Comparison of ENCODE assay signal across 16 mouse cellular contexts in the genomic region with DNA sequence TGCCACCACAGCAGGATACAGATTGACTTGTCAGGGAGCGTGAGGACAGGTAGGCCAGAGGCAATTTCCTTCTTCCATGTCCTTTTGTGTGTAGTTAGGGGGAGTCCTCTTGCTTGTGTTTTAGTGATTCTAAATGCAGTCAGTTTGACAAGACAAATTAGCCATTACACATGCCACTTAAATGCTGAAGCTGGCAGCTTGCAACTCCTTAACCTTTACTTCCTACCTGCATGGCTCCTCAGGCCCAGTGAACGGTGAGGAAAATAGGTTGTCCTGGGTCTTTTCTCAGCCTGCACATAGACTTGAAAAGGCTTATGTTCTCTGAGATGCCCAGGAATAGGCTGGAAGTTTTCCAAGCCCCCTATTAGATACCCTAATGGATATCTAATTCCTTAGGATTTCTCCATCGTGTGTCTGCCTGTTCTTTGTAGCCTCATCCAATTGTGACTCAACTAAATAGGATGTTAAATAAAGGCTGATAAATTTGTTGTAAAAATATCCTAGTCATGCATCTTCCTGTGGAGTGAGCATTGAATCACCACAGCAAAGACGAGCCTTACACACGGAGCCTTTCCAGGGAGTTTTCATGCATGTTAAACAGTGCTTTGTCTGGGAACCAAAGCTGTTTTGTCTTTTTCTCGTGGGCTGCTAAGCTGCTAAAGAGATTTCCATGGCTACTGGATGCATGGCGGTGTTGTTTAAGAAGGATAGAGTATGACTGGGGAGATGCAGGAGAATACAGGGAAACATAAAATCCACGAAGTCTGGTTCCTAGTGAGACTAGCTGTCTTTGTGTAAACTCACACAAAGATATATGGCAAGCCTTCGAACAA. TPM values are rescaled to one million over a fixed set of nuclear protein-coding genes. Genes with fewer than 3 reads are reported as not detected.
DNase-seq lines count a peak whose midpoint lies in the region; ATAC-seq and TF ChIP-seq lines count a peak whose summit lies in the region.
"Had no signal": no experiment of that assay in that cellular context is flagged by ENCODE, and none has a peak within 500 bp of the region (broad histone marks: within the 10 kb centered on the region; RNA-seq: fewer than 3 reads in every experiment).

No protein-coding gene starts in this region.

- DNase-seq in forebrain, embryonic 10.5 days (ENCODE audit: extremely low spot score, low spot score), result no peak
- DNase-seq in forebrain, postnatal 0 days, result peak; percentile 54
- DNase-seq in mesoderm, embryonic 11.5 days (ENCODE audit: low read depth, low spot score), result peak; percentile 59
- DNase-seq in stomach, postnatal 0 days (ENCODE audit: low spot score), result no peak
- no peak for DNase-seq in thymus, postnatal 25 days
- DNase-seq in left cerebral cortex, postnatal 36 days (ENCODE audit: low spot score in 2 of 2), result no peak
- DNase-seq in cerebellum, adult 18-20 months, result no peak
- DNase-seq: adrenal gland, adult 8-10 months; cerebellum, adult 9-10 months; lung, embryonic 14.5 days; right cerebral cortex, postnatal 4 days had no signal

- H3K9me3 ChIP-seq in forebrain, embryonic 10.5 days, result no peaks in the 10 kb centered on the region
- no peaks in the 10 kb centered on the region for H3K9me3 ChIP-seq in forebrain, postnatal 0 days (ENCODE audit: low read length)
- H3K9me3 ChIP-seq in neural tube, embryonic 12.5 days, result no peaks in the 10 kb centered on the region
- H3K9me3 ChIP-seq in stomach, postnatal 0 days (ENCODE audit: control insufficient read depth, low read length), result no peaks in the 10 kb centered on the region
- H3K9me3 ChIP-seq: G1E had no signal

- H3K4me1 ChIP-seq in forebrain, embryonic 10.5 days, result peaks cover 24% of the 10 kb centered on the region
- H3K4me1 ChIP-seq in forebrain, postnatal 0 days (ENCODE audit: insufficient read depth), result peaks cover 6% of the 10 kb centered on the region; the same call in 1 of the 2 replicates
- no peaks in the 10 kb centered on the region for H3K4me1 ChIP-seq in neural tube, embryonic 12.5 days
- H3K4me1 ChIP-seq in stomach, postnatal 0 days (replicated peaks; ENCODE audit: control insufficient read depth, insufficient read depth), result no peaks in the 10 kb centered on the region

- H3K27ac ChIP-seq in forebrain, embryonic 10.5 days, result peak overlapping the region; percentile 63
- 0 out of 2 replicates have a peak overlapping the region, but pooled peaks have one; percentile 4 for H3K27ac ChIP-seq in forebrain, postnatal 0 days (ENCODE audit: low read depth, low read length)
- no peak overlapping the region for H3K27ac ChIP-seq in neural tube, embryonic 12.5 days
- H3K27ac ChIP-seq in stomach, postnatal 0 days (replicated peaks), result no peak overlapping the region
- H3K27ac ChIP-seq: layer of hippocampus, adult 2 months had no signal

- no peaks in the 10 kb centered on the region for H3K36me3 ChIP-seq in forebrain, embryonic 10.5 days (replicated peaks)
- no peaks in the 10 kb centered on the region for H3K36me3 ChIP-seq in forebrain, postnatal 0 days (ENCODE audit: insufficient read depth)
- H3K36me3 ChIP-seq in neural tube, embryonic 12.5 days, result no peaks in the 10 kb centered on the region
- H3K36me3 ChIP-seq in stomach, postnatal 0 days (ENCODE audit: control insufficient read depth, insufficient read depth, low read length), result no peaks in the 10 kb centered on the region
- H3K36me3 ChIP-seq: G1E had no signal

- no peak for TF ChIP-seq EP300 in stomach, postnatal 0 days (optimal IDR thresholded peaks at IDR 0.05)

- intact Hi-C loops in left cerebral cortex, postnatal 36 days (cut with DNase I), result no loop called here

- 25% methylated on average over 9 of the region's 9 CpGs for WGBS in forebrain, embryonic 10.5 days
- WGBS in forebrain, postnatal 0 days, result 15% methylated on average over 9 of the region's 9 CpGs
- 26% methylated on average over 9 of the region's 9 CpGs for WGBS in neural tube, embryonic 12.5 days
- whole genome bisulfite sequencing in stomach, postnatal 0 days, result 75% methylated on average over 9 of the region's 9 CpGs

- ATAC-seq in forebrain, postnatal 0 days, result peak; percentile 55
- peak; percentile 83 for ATAC-seq in neural tube, embryonic 12.5 days (ENCODE audit: low FRiP score, low read depth)
- ATAC-seq in stomach, postnatal 0 days (ENCODE audit: low FRiP score, low TSS enrichment), result no peak
- ATAC-seq: inflammation-experienced regulatory T-cells, adult 6 months had no signal

- TF ChIP-seq CTCF in forebrain, postnatal 0 days (IDR thresholded peaks at IDR 0.05; ENCODE audit: low read depth), result no peak
- no peak for TF ChIP-seq CTCF in stomach, postnatal 0 days (IDR thresholded peaks at IDR 0.05; ENCODE audit: low read depth)

- no peaks in the 10 kb centered on the region for H3K27me3 ChIP-seq in forebrain, embryonic 10.5 days (ENCODE audit: poor library complexity, severe bottlenecking)
- no peaks in the 10 kb centered on the region for H3K27me3 ChIP-seq in forebrain, postnatal 0 days (ENCODE audit: insufficient read depth, low read length)
- no peaks in the 10 kb centered on the region for H3K27me3 ChIP-seq in neural tube, embryonic 12.5 days (replicated peaks)
- H3K27me3 ChIP-seq in stomach, postnatal 0 days (ENCODE audit: control insufficient read depth, insufficient read depth, low read length), result no peaks in the 10 kb centered on the region

- H3K9ac ChIP-seq in forebrain, postnatal 0 days, result no peak overlapping the region
- no peak overlapping the region for H3K9ac ChIP-seq in neural tube, embryonic 12.5 days
- H3K9ac ChIP-seq in stomach, postnatal 0 days (ENCODE audit: low read length), result no peak overlapping the region
- H3K9ac ChIP-seq: lung, embryonic 14.5 days had no signal

- no peak overlapping the region for H3K4me3 ChIP-seq in forebrain, embryonic 10.5 days
- no peak overlapping the region for H3K4me3 ChIP-seq in forebrain, postnatal 0 days (ENCODE audit: low read depth, low read length)
- H3K4me3 ChIP-seq in neural tube, embryonic 12.5 days, result no peak overlapping the region
- H3K4me3 ChIP-seq in stomach, postnatal 0 days (ENCODE audit: low read depth, low read length), result no peak overlapping the region
- H3K4me3 ChIP-seq: layer of hippocampus, adult 2 months; myocyte had no signal

- no peak overlapping the region for H3K4me2 ChIP-seq in forebrain, postnatal 0 days (ENCODE audit: low read depth)
- no peak overlapping the region for H3K4me2 ChIP-seq in neural tube, embryonic 12.5 days (replicated peaks)
- no peak overlapping the region for H3K4me2 ChIP-seq in stomach, postnatal 0 days (replicated peaks; ENCODE audit: low read depth)
- H3K4me2 ChIP-seq: lung, embryonic 14.5 days had no signal

RNA-seq across cellular contexts. Expression of a gene that starts 57.5 kb away (rescaled TPM):
- polyA plus RNA-seq in forebrain, embryonic 10.5 days (2016; fragmentation: Nextera tagmentation; extraction: Ambion mirVana), result 11.3 and 12.2 TPM in 2 replicates
- 6.0 and 7.3 TPM in 2 replicates for total RNA-seq in forebrain, postnatal 0 days (2014; rRNA removed)
- 1.2 and 1.3 TPM in 2 replicates for polyA plus RNA-seq in forebrain, postnatal 0 days (2015; fragmentation: Nextera tagmentation; extraction: Ambion mirVana)
- polyA plus RNA-seq in neural tube, embryonic 12.5 days (2016; fragmentation: Nextera tagmentation; extraction: Ambion mirVana), result 7.1 and 8.1 TPM in 2 replicates
- polyA plus RNA-seq in stomach, postnatal 0 days (2015; fragmentation: Nextera tagmentation; extraction: Ambion mirVana), result 1.7 and 1.8 TPM in 2 replicates
- 1 to 10 TPM; 7.8 to 7.9 TPM for total RNA-seq in left cerebral cortex, postnatal 36 days (2021)

Comparison
In these comparisons a context has a peak if more than half of its experiments do, and no peak if none do; other contexts are left out.
1. DNase-seq: peak in forebrain, postnatal 0 days (single experiment) and mesoderm, embryonic 11.5 days (single experiment); none in forebrain, embryonic 10.5 days (single experiment), stomach, postnatal 0 days (single experiment), thymus, postnatal 25 days (single experiment), left cerebral cortex, postnatal 36 days (0 of 2) and cerebellum, adult 18-20 months (0 of 2).
2. H3K27ac ChIP-seq: peak in forebrain, embryonic 10.5 days (single experiment) and forebrain, postnatal 0 days (single experiment); none in neural tube, embryonic 12.5 days (single experiment) and stomach, postnatal 0 days (single experiment).